Comparison of ENCODE assay signal across 8 mouse cellular contexts in genomic region chr2:53190684-53191511, GRCm38 (mm10). TPM values are rescaled to one million over a fixed set of nuclear protein-coding genes. Genes with fewer than 3 reads are reported as not detected.
DNase-seq lines count a peak whose midpoint lies in the region; ATAC-seq and TF ChIP-seq lines count a peak whose summit lies in the region.

Gene Prpf40a, minus strand, starts transcription at chr2:53191284.

- peak within 1 kb of the TSS; percentile 94 for H3K4me3 ChIP-seq in E14TG2a.4 (replicated peaks; ENCODE audit: low read length)
- peak within 1 kb of the TSS; percentile 87 for H3K4me3 ChIP-seq in forebrain, embryonic 12.5 days (replicated peaks)
- peak within 1 kb of the TSS; percentile 98 for H3K4me3 ChIP-seq in heart, postnatal 0 days (ENCODE audit: low read depth, low read length)
- peak within 1 kb of the TSS; percentile 80 for H3K4me3 ChIP-seq in liver, embryonic 16.5 days (ENCODE audit: low read depth, low read length)
- H3K4me3 ChIP-seq in neural tube, embryonic 13.5 days: peak within 1 kb of the TSS; percentile 90
- H3K4me3 ChIP-seq in testis, adult 2 months (ENCODE audit: control insufficient read depth, low read depth, low read length): peak within 1 kb of the TSS; percentile 100

- WGBS in forebrain, embryonic 12.5 days: under 1% methylated on average over 47 of the region's 53 CpGs
- WGBS in heart, postnatal 0 days: under 1% methylated on average over 45 of the region's 53 CpGs
- WGBS in liver, embryonic 16.5 days (ENCODE audit: insufficient replicate concordance): under 1% methylated on average over 53 of the region's 53 CpGs
- WGBS in neural tube, embryonic 13.5 days: under 1% methylated on average over 44 of the region's 53 CpGs

- H3K4me1 ChIP-seq in E14TG2a.4 (replicated peaks; ENCODE audit: low read depth, low read length): peaks cover 31% of the 10 kb centered on the region
- H3K4me1 ChIP-seq in forebrain, embryonic 12.5 days: peaks cover 23% of the 10 kb centered on the region
- H3K4me1 ChIP-seq in heart, postnatal 0 days (ENCODE audit: control insufficient read depth, insufficient read depth): peaks cover 17% of the 10 kb centered on the region; the same call in 1 of the 2 replicates
- peaks cover 8% of the 10 kb centered on the region for H3K4me1 ChIP-seq in liver, embryonic 16.5 days (ENCODE audit: control insufficient read depth, low read depth, low read length)
- H3K4me1 ChIP-seq in neural tube, embryonic 13.5 days (replicated peaks): peaks cover 33% of the 10 kb centered on the region
- peaks cover 2% of the 10 kb centered on the region; the same call in 1 of the 2 replicates for H3K4me1 ChIP-seq in testis, adult 2 months (ENCODE audit: control insufficient read depth, insufficient read depth, low read length)

- H3K36me3 ChIP-seq in E14TG2a.4 (ENCODE audit: insufficient read depth, low read length): peaks cover 53% of the 10 kb centered on the region
- peaks cover 12% of the 10 kb centered on the region for H3K36me3 ChIP-seq in forebrain, embryonic 12.5 days (replicated peaks)
- H3K36me3 ChIP-seq in heart, postnatal 0 days (replicated peaks; ENCODE audit: control insufficient read depth, insufficient read depth, low read length): peaks cover 8% of the 10 kb centered on the region
- peaks cover 10% of the 10 kb centered on the region for H3K36me3 ChIP-seq in liver, embryonic 16.5 days (ENCODE audit: control insufficient read depth, insufficient read depth)
- peaks cover 17% of the 10 kb centered on the region for H3K36me3 ChIP-seq in neural tube, embryonic 13.5 days
- peaks cover 2% of the 10 kb centered on the region; the same call in 1 of the 2 replicates for H3K36me3 ChIP-seq in testis, adult 2 months (ENCODE audit: control insufficient read depth, insufficient read depth, low read length)

- peak; percentile 97 for ATAC-seq in forebrain, embryonic 12.5 days (ENCODE audit: low FRiP score)
- ATAC-seq in heart, postnatal 0 days (ENCODE audit: insufficient read depth, low read depth): peak; percentile 96
- peak; percentile 93 for ATAC-seq in liver, embryonic 16.5 days (ENCODE audit: low read depth)
- peak; percentile 97 for ATAC-seq in neural tube, embryonic 13.5 days (ENCODE audit: low read depth)

- TF ChIP-seq POLR2A in testis, adult 2 months (IDR thresholded peaks at IDR 0.05; ENCODE audit: control insufficient read depth, low read depth, low read length): peak; percentile 88

- peak; percentile 97 for DNase-seq in c-Kit-positive CD71-positive TER-119-positive erythroid progenitor cells, embryonic 14.5 days (ENCODE audit: low spot score)
- peak; percentile 99 for DNase-seq in heart, postnatal 0 days (ENCODE audit: low spot score)
- peak; percentile 100 for DNase-seq in kidney, postnatal 4 days

- no peak; the same call in none of the 2 replicates for TF ChIP-seq EP300 in heart, postnatal 0 days (IDR thresholded peaks at IDR 0.05; ENCODE audit: low read depth)

- H3K27me3 ChIP-seq in E14TG2a.4 (ENCODE audit: insufficient read depth, low read length): no peaks in the 10 kb centered on the region
- no peaks in the 10 kb centered on the region for H3K27me3 ChIP-seq in forebrain, embryonic 12.5 days
- H3K27me3 ChIP-seq in heart, postnatal 0 days (ENCODE audit: control insufficient read depth, insufficient read depth, low read length): no peaks in the 10 kb centered on the region
- H3K27me3 ChIP-seq in liver, embryonic 16.5 days (ENCODE audit: control insufficient read depth, insufficient read depth, low read depth, low read length): no peaks in the 10 kb centered on the region
- no peaks in the 10 kb centered on the region for H3K27me3 ChIP-seq in neural tube, embryonic 13.5 days
- no peaks in the 10 kb centered on the region for H3K27me3 ChIP-seq in testis, adult 2 months (ENCODE audit: control insufficient read depth, insufficient read depth, low read length)

- peak within 1 kb of the TSS; percentile 96 for H3K27ac ChIP-seq in forebrain, embryonic 12.5 days
- H3K27ac ChIP-seq in heart, postnatal 0 days (ENCODE audit: low read depth): peak within 1 kb of the TSS; percentile 99
- peak within 1 kb of the TSS; percentile 97 for H3K27ac ChIP-seq in liver, embryonic 16.5 days (ENCODE audit: low read length)
- H3K27ac ChIP-seq in neural tube, embryonic 13.5 days (replicated peaks): peak within 1 kb of the TSS; percentile 93
- peak within 1 kb of the TSS; percentile 98 for H3K27ac ChIP-seq in testis, adult 2 months (ENCODE audit: control insufficient read depth, insufficient read depth, low read depth, low read length)

- H3K9ac ChIP-seq in forebrain, embryonic 12.5 days: peak within 1 kb of the TSS; percentile 89
- peak within 1 kb of the TSS; percentile 96 for H3K9ac ChIP-seq in heart, postnatal 0 days (replicated peaks; ENCODE audit: low read depth, low read length)
- H3K9ac ChIP-seq in liver, embryonic 16.5 days (ENCODE audit: low read depth, low read length): peak within 1 kb of the TSS; percentile 90
- H3K9ac ChIP-seq in neural tube, embryonic 13.5 days: peak within 1 kb of the TSS; percentile 86

- TF ChIP-seq CTCF in E14TG2a.4 (conservative IDR thresholded peaks at IDR 0.05; ENCODE audit: low read length): no peak
- TF ChIP-seq CTCF in heart, postnatal 0 days (IDR thresholded peaks at IDR 0.05; ENCODE audit: low read depth): no peak
- no peak for TF ChIP-seq CTCF in testis, adult 2 months (IDR thresholded peaks at IDR 0.05; ENCODE audit: control insufficient read depth, insufficient read depth, insufficient replicate concordance, low read depth, low read length)

- H3K4me2 ChIP-seq in forebrain, embryonic 12.5 days: peak within 1 kb of the TSS; percentile 68
- H3K4me2 ChIP-seq in heart, postnatal 0 days (ENCODE audit: low read depth, low read length): peak within 1 kb of the TSS; percentile 93
- H3K4me2 ChIP-seq in liver, embryonic 16.5 days (ENCODE audit: low read depth, low read length): peak within 1 kb of the TSS; percentile 86
- H3K4me2 ChIP-seq in neural tube, embryonic 13.5 days: peak within 1 kb of the TSS; percentile 80

- H3K9me3 ChIP-seq in E14TG2a.4 (ENCODE audit: low read length): no peaks in the 10 kb centered on the region
- H3K9me3 ChIP-seq in forebrain, embryonic 12.5 days: no peaks in the 10 kb centered on the region
- H3K9me3 ChIP-seq in heart, postnatal 0 days (replicated peaks; ENCODE audit: control insufficient read depth, low read length): no peaks in the 10 kb centered on the region
- no peaks in the 10 kb centered on the region for H3K9me3 ChIP-seq in liver, embryonic 16.5 days (replicated peaks; ENCODE audit: control insufficient read depth, low read length)
- no peaks in the 10 kb centered on the region for H3K9me3 ChIP-seq in neural tube, embryonic 13.5 days

RNA-seq across cellular contexts. Expression of gene Prpf40a, which starts in this region (rescaled TPM):
- 175 and 176 TPM in 2 replicates for polyA plus RNA-seq in forebrain, embryonic 12.5 days (2016; fragmentation: Nextera tagmentation; extraction: Ambion mirVana)
- 36.5 and 43.5 TPM in 2 replicates for total RNA-seq in heart, postnatal 0 days (2014; rRNA removed; ENCODE audit: low replicate concordance)
- 60.1 and 68.6 TPM in 2 replicates for polyA plus RNA-seq in heart, postnatal 0 days (2015; fragmentation: Nextera tagmentation; extraction: Ambion mirVana)
- polyA plus RNA-seq in liver, embryonic 16.5 days (2015; fragmentation: Nextera tagmentation; extraction: Ambion mirVana): 54.4 and 62.0 TPM in 2 replicates
- polyA plus RNA-seq in neural tube, embryonic 13.5 days (2015; fragmentation: Nextera tagmentation; extraction: Ambion mirVana): 108 and 113 TPM in 2 replicates
- polyA plus RNA-seq in testis, adult 2 months (2012; rRNA removed): 28.2 and 30.8 TPM in 2 replicates

Comparison
In these comparisons a context has a peak if more than half of its experiments do, and no peak if none do; other contexts are left out.
1. Peak in every context shown above with its lines: DNase-seq, ATAC-seq, H3K4me3 ChIP-seq and H3K27ac ChIP-seq.